Mouse (Mus musculus): ENCODE data around the gene Ms4a18. TPM values are rescaled to one million over a fixed set of nuclear protein-coding genes. Genes with fewer than 3 reads are reported as not detected.

Gene Ms4a18
- total RNA-seq (2023): not detected

GRCm38 (mm10) chr19:11017891-11018290, at the start of gene Ms4a18:
Ms4a18 (minus strand) TSS chr19:11018031.

GRCm38 (mm10) chr19:10993150-10993549, 24.7 kb downstream of the Ms4a18 start, which contains the start of gene Ms4a15:
Ms4a15 (minus strand) TSS chr19:10993250.

GRCm38 (mm10) chr19:10974238-10974865, 43.5 kb downstream of the Ms4a18 start, which contains the start of gene Ms4a10:
Ms4a10 (minus strand) TSS chr19:10974670.

GRCm38 (mm10) chr19:10949112-10949511, 68.7 kb downstream of the Ms4a18 start, which contains the start of gene Ccdc86:
Ccdc86 (minus strand) TSS chr19:10949266.

Other genes starting within 250 kb of the Ms4a18 start
- 312 TPM for gene Cd6, start 188.0 kb downstream of the Ms4a18 start, total RNA-seq (2023)
- gene Slc15a3, start 178.3 kb downstream of the Ms4a18 start, total RNA-seq (2023): 4.9 TPM
- gene Tmem132a, start 148.1 kb downstream of the Ms4a18 start, total RNA-seq (2023): 0.15 TPM
- gene Tmem109, start 136.0 kb downstream of the Ms4a18 start, total RNA-seq (2023): 24.1 TPM
- 111 TPM for gene Prpf19, start 122.8 kb downstream of the Ms4a18 start, total RNA-seq (2023)
- gene Zp1, start 97.4 kb downstream of the Ms4a18 start, total RNA-seq (2023): not detected
- not detected for gene Ptgdr2, start 80.9 kb downstream of the Ms4a18 start, total RNA-seq (2023)
- 22.2 TPM for gene Ccdc86, start 68.8 kb downstream of the Ms4a18 start, total RNA-seq (2023)
- not detected for gene Ms4a10, start 43.4 kb downstream of the Ms4a18 start, total RNA-seq (2023)
- gene Ms4a15, start 24.8 kb downstream of the Ms4a18 start, total RNA-seq (2023): not detected
- gene Ms4a8a, start 63.1 kb upstream of the Ms4a18 start, total RNA-seq (2023): 0.50 TPM
- gene 1700017D01Rik, start 112.8 kb upstream of the Ms4a18 start, total RNA-seq (2023): not detected
- not detected for gene 1700025F22Rik, start 147.3 kb upstream of the Ms4a18 start, total RNA-seq (2023)
- not detected for gene Ms4a13, start 178.7 kb upstream of the Ms4a18 start, total RNA-seq (2023)
- not detected for gene Ms4a12, start 214.4 kb upstream of the Ms4a18 start, total RNA-seq (2023)
- 47.9 TPM for gene Ms4a1, start 248.2 kb upstream of the Ms4a18 start, total RNA-seq (2023)